Mouse (Mus musculus) adrenal gland, adult 2 months (tissue): ENCODE data around the gene Mthfs. TPM values are rescaled to one million over a fixed set of nuclear protein-coding genes. Genes with fewer than 3 reads are reported as not detected.

Experiments
- polyA plus RNA-seq: library from polyadenylated mRNA; depleted of rRNA; stranded (reverse); fragments of >200 nt; gene quantifications from 2 replicates; pipeline ENCODE4 v1.2.3, GENCODE M21; 2012; rRNA removed
- total RNA-seq, 2 experiments: library from RNA; stranded (reverse); gene quantifications; 2 replicates each; pipeline ENCODE4 v1.2.3; 2021

Mthfs gene
- total and polyA plus RNA-seq, 3 experiments: 1.5 to 35.1 (median 33.2) TPM

Other genes with a start within 250 kb of the Mthfs start
- under 1 TPM; 0.46 to 0.48 TPM for gene Trim43b, start 117.8 kb upstream of the Mthfs start, total RNA-seq
- not detected in 2 replicates for gene Trim43b, start 117.8 kb upstream of the Mthfs start, polyA plus RNA-seq
- 1 to 10 TPM; 1.6 to 3.1 TPM for gene Bcl2a1b, start 11.5 kb upstream of the Mthfs start, total RNA-seq
- gene Bcl2a1b, start 11.5 kb upstream of the Mthfs start, polyA plus RNA-seq: 1.6 and 1.7 TPM in 2 replicates
- gene Gm29094, start 11.3 kb upstream of the Mthfs start, total RNA-seq: not detected
- gene Gm29094, start 11.3 kb upstream of the Mthfs start, polyA plus RNA-seq: not detected in 2 replicates